Mouse (Mus musculus) ES-E14 (cell line): ENCODE results near the gene Ints6.

Experiments
- MAFK ChIP-seq: IDR thresholded peaks from 2 replicates; pipeline ENCODE4 v1.6.1; 2014; ENCODE audit warnings: mild to moderate bottlenecking, low read depth, low read length, inconsistent platforms; ENCODE audit not compliant: insufficient read depth
- ZC3H11A ChIP-seq: IDR thresholded peaks from 2 replicates; pipeline ENCODE4 v1.6.1; 2012; ENCODE audit warnings: low read depth, mild to moderate bottlenecking, inconsistent platforms, low read length, borderline replicate concordance
- ZNF384 ChIP-seq: IDR thresholded peaks from 2 replicates; pipeline ENCODE4 v1.6.1; 2012; ENCODE audit warnings: low read depth, low read length, inconsistent platforms

DNA sequence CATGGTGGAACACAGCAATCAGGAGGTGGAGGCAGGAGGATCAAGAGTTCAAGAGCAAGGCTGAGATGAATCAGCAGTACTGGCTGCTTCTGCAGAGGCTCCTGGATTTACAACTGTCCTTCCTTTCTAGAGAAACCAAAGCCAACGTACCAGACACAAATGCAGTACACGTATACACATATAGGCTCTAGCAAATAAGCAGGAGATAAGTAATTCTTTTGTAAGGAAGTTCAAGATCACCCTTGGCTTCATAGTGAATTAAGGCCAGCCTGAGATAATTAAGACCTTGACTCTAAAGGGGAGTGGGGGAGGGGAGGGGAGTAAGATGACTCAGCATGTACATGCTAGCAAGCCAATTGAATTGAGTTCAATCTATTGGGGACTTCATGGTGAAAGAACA is 9.5 kb downstream of the Ints6 start:
- TF ChIP-seq MAFK, result peak; percentile 97
- no peak for TF ChIP-seq ZNF384
- TF ChIP-seq ZC3H11A, result no peak
